Mouse (Mus musculus) intestine, embryonic 14.5 days (tissue): ENCODE measurements around the gene Rusc2. TPM values are rescaled to one million over a fixed set of nuclear protein-coding genes. Genes with fewer than 3 reads are reported as not detected.

ENCODE experiments used
- ATAC-seq: fragments of 200-750 bp; cut with Nextera tagmentation; replicated peaks from 2 replicates; pipeline ENCODE4 v1.8.0; 2017; ENCODE audit warnings: low read depth, moderate number of reproducible peaks, moderate TSS enrichment, moderate library complexity; ENCODE audit not compliant: low FRiP score, low TSS enrichment
- DNase-seq: peaks from one replicate; pipeline ENCODE4 v3.0.0-alpha.2; 2018; ENCODE audit warnings: low spot score
- H3K27ac ChIP-seq: fragments of 300-500 bp; sonication (generic); 2 replicates; pipeline ENCODE4 v1.5.1; 2014; ENCODE audit warnings: low read depth, mild to moderate bottlenecking, control low read depth
- H3K27me3 ChIP-seq: fragments of 300-500 bp; sonication (generic); replicated peaks from 2 replicates; pipeline ENCODE4 v1.6.1; 2014; ENCODE audit warnings: low read length, control low read depth; ENCODE audit not compliant: control insufficient read depth, insufficient read depth
- H3K36me3 ChIP-seq: fragments of 300-500 bp; sonication (generic); 2 replicates; pipeline ENCODE4 v1.6.1; 2014; ENCODE audit warnings: low read length, control low read depth; ENCODE audit not compliant: control insufficient read depth, insufficient read depth
- H3K4me1 ChIP-seq: fragments of 300-500 bp; sonication (generic); replicated peaks from 2 replicates; pipeline ENCODE4 v1.6.1; 2014; ENCODE audit warnings: low read length, control low read depth, mixed read lengths; ENCODE audit not compliant: control insufficient read depth, insufficient read depth
- H3K4me2 ChIP-seq: fragments of 300-500 bp; sonication (generic); 2 replicates; pipeline ENCODE4 v1.6.1; 2014; ENCODE audit warnings: low read length
- H3K4me3 ChIP-seq: fragments of 300-500 bp; sonication (generic); 2 replicates; pipeline ENCODE4 v1.5.1; 2014; ENCODE audit warnings: low read depth, low read length, control low read depth, mixed read lengths
- H3K9ac ChIP-seq: fragments of 300-500 bp; sonication (generic); 2 replicates; pipeline ENCODE4 v1.6.1; 2014; ENCODE audit warnings: mild to moderate bottlenecking, low read length
- H3K9me3 ChIP-seq: fragments of 300-500 bp; sonication (generic); 2 replicates; pipeline ENCODE4 v1.6.1; 2016; ENCODE audit warnings: low read length, control low read depth; ENCODE audit not compliant: control insufficient read depth
- WGBS: fragments of 180-500 bp; shearing (Covaris S2); extraction: QIAGEN DNeasy Blood & Tissue Kit; methylation state at CpG from one replicate; pipeline ENCODE4 v1.1.7; 2014; 5-methylcytosine and 5-hydroxymethylcytosine counted together
- polyA plus RNA-seq: library from polyadenylated mRNA; unstranded; fragments of >200 nt; fragmentation: Nextera tagmentation; extraction: Ambion mirVana; gene quantifications from 2 replicates; pipeline ENCODE4 v1.2.1, GENCODE M21; 2014

The Rusc2 gene
- 11.2 and 11.7 TPM in 2 replicates for polyA plus RNA-seq

DNA sequence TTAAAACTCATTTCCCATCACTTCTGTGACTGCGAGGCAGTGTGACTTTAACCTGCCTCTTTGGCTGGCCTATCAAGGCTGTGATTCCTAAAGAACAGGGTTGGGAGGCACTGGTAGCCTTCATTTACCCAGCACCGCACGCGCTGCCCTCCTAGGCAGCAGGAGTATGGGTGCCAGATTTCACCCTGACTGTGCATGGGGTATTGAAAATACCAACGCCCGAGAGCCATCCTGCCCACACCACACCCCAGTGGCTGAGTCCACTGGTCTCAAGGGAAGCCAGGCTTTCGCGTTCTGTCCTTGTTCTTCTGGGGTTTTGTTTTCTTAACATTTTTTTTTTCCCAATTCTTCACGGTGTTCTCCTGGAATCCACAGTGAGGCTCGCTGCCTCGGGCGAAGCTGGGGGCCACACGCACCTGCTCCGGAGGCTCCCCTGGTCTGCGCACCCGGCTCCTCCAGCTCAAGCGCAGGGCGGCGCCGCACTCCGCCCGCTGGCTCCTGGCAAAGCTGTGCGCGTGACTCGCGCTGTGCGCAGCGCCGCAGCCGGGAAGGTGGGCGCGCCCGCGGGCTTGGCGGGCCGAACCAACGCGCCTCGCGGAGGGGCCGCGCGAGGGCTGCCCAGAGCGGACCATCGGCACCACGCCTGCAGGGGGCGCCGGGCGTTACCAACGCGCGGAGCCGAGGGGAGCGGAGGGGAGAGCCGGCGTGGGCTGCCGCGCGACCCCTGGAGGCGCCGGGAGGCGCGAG is at the start of gene Rusc2:
Gene Rusc2, plus strand, starts transcription at position 572 of the 747 bp plus-strand sequence.
- Histone ChIP-seq H3K9me3 (no peaks in the 10 kb centered on the region), H3K4me3 (peak within 1 kb of the TSS; percentile 68), H3K4me2 (peak within 1 kb of the TSS; percentile 84), H3K27ac (no peak within 1 kb of the TSS), H3K36me3 (no peaks in the 10 kb centered on the region), H3K9ac (peak within 1 kb of the TSS; percentile 79), H3K4me1 (peaks cover 10% of the 10 kb centered on the region; the same call in 1 of the 2 replicates), H3K27me3 (no peaks in the 10 kb centered on the region)
- ATAC-seq (peak; percentile 94), DNase-seq (peak; percentile 92)
- 1% methylated on average over 63 of the region's 63 CpGs for WGBS

- WGBS, result 54% methylated on average over 2 of the region's 2 CpGs
- ATAC-seq, result no peak
Observed at GRCm38 (mm10) chr4:43334771-43335170, 47.0 kb upstream of the Rusc2 start.

GRCm38 (mm10) chr4:43336176-43336575 is 45.6 kb upstream of the Rusc2 start:
- Histone ChIP-seq H3K4me3 (no peak overlapping the region), H3K27me3 (no peaks in the 10 kb centered on the region), H3K4me2 (no peak overlapping the region), H3K4me1 (no peaks in the 10 kb centered on the region), H3K36me3 (no peaks in the 10 kb centered on the region), H3K9ac (no peak overlapping the region), H3K27ac (no peak overlapping the region), H3K9me3 (peaks cover 4% of the 10 kb centered on the region; the same call in 1 of the 2 replicates)
- no peak for ATAC-seq
- DNase-seq, result no peak

More at GRCm38 (mm10) chr4:43334771-43335170, 47.0 kb upstream of the Rusc2 start:
- Histone ChIP-seq H3K9ac (no peak overlapping the region), H3K36me3 (no peaks in the 10 kb centered on the region), H3K27me3 (no peaks in the 10 kb centered on the region), H3K27ac (no peak overlapping the region), H3K4me2 (no peak overlapping the region), H3K4me1 (no peaks in the 10 kb centered on the region), H3K9me3 (peaks cover 4% of the 10 kb centered on the region; the same call in 1 of the 2 replicates), H3K4me3 (no peak overlapping the region)
- DNase-seq, result no peak

DNA sequence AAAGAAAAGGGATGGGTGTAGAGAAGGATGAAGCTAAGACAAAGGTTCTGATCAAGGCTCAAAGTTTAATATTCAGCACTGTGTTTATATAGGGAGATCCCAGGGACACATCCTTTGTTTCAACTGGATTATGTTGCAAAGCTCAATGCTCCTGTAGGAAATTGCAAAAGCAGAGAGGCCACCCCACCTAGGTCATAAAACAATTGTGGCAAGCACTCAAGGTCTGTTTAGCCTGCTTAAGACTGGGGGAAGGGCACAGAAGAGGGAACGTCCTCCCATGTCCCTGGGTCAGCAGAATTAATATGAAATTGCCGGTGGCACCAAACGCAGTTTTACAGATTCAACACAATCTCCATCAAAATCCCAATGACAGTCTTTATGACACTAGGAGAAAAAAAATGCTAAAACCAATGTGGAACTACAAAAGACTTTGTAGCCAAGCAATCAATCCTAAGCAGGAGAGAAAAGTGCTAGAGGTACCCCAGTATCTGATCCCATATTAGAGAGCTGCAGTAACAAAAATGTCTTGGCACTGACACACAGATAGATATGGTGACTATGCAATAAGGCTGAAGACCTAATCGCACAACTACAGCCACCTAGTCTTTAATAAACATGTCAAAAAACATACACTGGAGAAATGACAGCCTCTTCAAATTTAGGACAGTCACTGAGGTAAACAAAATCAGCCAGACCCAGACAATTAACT is 41.5 kb upstream of the Rusc2 start:
- Histone ChIP-seq H3K27ac (peak overlapping the region; percentile 64), H3K4me1 (no peaks in the 10 kb centered on the region), H3K9ac (no peak overlapping the region), H3K36me3 (no peaks in the 10 kb centered on the region), H3K4me3 (no peak overlapping the region), H3K9me3 (peaks cover 4% of the 10 kb centered on the region; the same call in 1 of the 2 replicates), H3K27me3 (no peaks in the 10 kb centered on the region), H3K4me2 (peak overlapping the region; percentile 2; the same call in 1 of the 2 replicates)
- ATAC-seq (peak; percentile 82; the same call in 1 of the 2 replicates), DNase-seq (no peak)
- WGBS, result 44% methylated on average over 4 of the region's 4 CpGs

GRCm38 (mm10) chr4:43341276-43341891 is 40.4 kb upstream of the Rusc2 start:
- DNase-seq, result no peak
- Histone ChIP-seq H3K4me2 (no peak overlapping the region), H3K36me3 (no peaks in the 10 kb centered on the region), H3K4me3 (no peak overlapping the region), H3K27ac (no peak overlapping the region), H3K27me3 (no peaks in the 10 kb centered on the region), H3K4me1 (no peaks in the 10 kb centered on the region), H3K9me3 (peaks cover 4% of the 10 kb centered on the region; the same call in 1 of the 2 replicates), H3K9ac (no peak overlapping the region)
- 84% methylated on average over 7 of the region's 7 CpGs for WGBS
- ATAC-seq, result no peak

DNA sequence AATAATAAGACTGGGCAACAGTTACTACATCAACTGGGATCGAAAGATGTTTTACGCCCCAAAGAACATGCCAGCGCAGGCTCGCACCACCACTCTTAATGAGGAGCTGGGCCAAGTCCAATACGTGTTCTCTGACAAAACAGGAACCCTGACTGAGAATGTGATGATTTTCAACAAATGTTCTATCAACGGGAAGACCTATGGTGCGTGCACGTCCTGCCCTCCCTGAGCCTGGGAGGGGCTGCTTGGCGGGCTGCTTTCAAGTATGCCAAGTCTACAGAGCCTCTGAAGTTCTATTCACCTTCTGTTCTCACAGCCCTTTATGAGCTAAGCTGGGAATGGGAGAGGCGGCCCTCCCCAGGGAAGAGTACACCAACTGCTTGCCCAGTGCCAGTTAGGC is 39.3 kb upstream of the Rusc2 start:
- H3K9ac ChIP-seq, result no peak overlapping the region
- no peak for ATAC-seq
- H3K27ac ChIP-seq, result no peak overlapping the region
- no peak for DNase-seq
- H3K4me1 ChIP-seq, result no peaks in the 10 kb centered on the region
- no peaks in the 10 kb centered on the region for H3K27me3 ChIP-seq
- 87% methylated on average over 10 of the region's 10 CpGs for WGBS
- H3K36me3 ChIP-seq, result no peaks in the 10 kb centered on the region
- no peaks in the 10 kb centered on the region for H3K9me3 ChIP-seq
- no peak overlapping the region for H3K4me3 ChIP-seq
- H3K4me2 ChIP-seq, result no peak overlapping the region

DNA sequence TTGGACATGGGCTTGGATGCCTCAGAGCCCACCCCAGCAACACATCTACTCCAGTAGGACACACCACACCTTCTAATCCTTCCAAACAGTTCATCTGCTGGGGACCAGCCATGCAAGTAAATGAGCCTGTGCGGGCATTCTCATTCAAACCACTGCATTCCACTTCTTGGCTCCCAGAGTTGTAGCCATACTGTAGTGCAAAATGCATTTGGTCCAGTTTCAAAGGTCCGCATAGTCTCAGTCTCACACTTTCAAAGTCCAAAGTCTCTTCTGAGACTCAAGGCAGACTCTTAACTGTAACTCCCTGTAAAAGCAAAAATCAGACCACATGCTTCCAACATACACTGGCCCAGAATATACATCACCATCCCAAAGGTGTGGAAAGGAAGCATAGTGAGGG is 36.8 kb upstream of the Rusc2 start:
- DNase-seq, result no peak
- Histone ChIP-seq H3K27me3 (no peaks in the 10 kb centered on the region), H3K36me3 (no peaks in the 10 kb centered on the region), H3K4me1 (no peaks in the 10 kb centered on the region), H3K9me3 (no peaks in the 10 kb centered on the region), H3K27ac (no peak overlapping the region), H3K4me2 (no peak overlapping the region), H3K9ac (no peak overlapping the region), H3K4me3 (no peak overlapping the region)
- 81% methylated on average over 2 of the region's 2 CpGs for WGBS
- no peak for ATAC-seq

- Histone ChIP-seq H3K4me2 (no peak overlapping the region), H3K4me3 (no peak overlapping the region), H3K9ac (no peak overlapping the region), H3K36me3 (no peaks in the 10 kb centered on the region), H3K9me3 (no peaks in the 10 kb centered on the region), H3K27me3 (no peaks in the 10 kb centered on the region), H3K4me1 (no peaks in the 10 kb centered on the region), H3K27ac (no peak overlapping the region)
- 89% methylated on average over 5 of the region's 5 CpGs for WGBS
- ATAC-seq (no peak), DNase-seq (no peak)
Observed at GRCm38 (mm10) chr4:43349206-43349605, 32.6 kb upstream of the Rusc2 start.
